Mouse (Mus musculus): ENCODE results near the gene Usp19. TPM values are rescaled to one million over a fixed set of nuclear protein-coding genes. Genes with fewer than 3 reads are reported as not detected.

The Usp19 gene
- 131 and 138 TPM in 2 replicates for polyA plus RNA-seq (2012; rRNA removed)

DNA sequence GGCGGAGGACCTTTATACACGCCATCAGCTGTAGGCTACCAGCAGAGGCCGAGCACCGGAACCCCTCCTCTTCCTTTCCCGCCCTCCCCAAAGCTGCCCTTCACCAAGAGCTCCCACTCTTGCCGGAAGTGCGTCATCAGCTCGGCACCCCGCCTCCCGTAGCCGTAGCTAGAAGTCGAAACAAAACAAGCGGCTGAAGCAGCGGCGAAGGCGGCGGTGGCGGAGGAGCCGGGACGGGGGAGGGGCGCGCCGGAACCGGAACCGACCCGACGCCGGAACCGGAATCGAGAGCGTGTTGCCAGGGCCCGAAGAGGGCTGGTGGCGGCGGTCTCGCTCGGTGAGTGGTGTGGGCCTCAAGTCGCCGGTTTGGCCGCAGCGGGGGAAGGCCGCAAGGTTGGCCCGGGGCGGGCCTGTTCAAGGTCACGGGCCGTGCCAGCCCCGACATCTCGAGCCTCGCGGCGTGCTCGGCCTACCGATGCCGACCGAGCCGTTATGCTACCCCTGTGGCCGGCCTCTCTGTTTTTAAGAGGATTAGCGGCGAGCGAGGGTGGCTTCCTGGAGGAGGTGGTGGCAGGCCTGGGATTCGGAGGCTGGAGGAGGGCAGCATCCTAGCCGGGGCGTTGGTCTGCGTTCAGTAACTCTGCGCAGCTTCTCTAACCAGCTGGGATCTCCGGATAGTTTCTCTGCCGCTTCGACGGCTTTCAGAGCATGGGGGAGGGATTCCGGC, at the start of gene Usp19:
Usp19 (plus strand) TSS at position 44 of the 727 bp plus-strand sequence.

DNA sequence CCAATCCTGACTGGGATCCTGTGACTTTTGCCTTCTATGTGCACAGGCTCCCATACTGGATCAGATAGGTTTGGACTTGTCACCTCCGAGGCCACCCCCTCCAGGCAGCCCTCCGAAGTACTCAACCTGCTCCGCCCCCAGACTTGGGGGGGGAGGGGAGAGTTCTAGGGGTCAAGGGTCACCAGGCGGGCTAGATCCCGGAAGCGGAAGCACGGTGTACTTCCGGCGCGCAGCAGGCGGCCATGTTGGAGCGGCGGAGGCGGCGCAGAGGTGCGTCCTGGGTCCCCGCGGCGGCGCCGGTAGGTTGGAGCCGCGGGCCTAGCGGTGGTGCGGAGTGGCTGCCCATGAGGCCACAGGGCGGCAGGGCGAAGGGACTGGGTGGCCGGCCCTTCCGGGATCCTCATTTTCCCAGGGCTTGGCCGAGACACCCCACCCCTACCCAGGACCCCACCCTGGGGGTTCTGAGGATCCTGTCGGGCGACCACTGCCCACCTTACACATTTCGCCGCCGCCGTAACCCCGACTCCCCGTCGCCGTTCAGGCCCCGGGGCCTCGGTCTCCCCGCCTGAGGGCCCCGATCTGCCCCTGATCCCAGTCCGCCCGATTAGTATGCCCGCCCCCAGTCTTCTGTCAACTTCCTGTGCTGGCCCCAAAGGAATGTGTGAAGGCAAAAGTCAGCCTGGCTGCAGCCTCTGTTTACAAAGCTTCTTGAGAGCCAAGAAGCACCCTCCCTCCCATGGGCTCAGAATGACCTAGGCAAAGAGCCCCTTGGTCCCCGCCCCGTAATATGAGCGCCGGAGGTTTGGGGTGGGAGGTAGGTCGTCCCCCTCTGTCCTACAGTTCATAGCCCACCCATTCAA, 29.9 kb upstream of the Usp19 start, which contains the start of gene Ccdc71:
Ccdc71 (plus strand) TSS at position 209 of the 860 bp plus-strand sequence.

DNA sequence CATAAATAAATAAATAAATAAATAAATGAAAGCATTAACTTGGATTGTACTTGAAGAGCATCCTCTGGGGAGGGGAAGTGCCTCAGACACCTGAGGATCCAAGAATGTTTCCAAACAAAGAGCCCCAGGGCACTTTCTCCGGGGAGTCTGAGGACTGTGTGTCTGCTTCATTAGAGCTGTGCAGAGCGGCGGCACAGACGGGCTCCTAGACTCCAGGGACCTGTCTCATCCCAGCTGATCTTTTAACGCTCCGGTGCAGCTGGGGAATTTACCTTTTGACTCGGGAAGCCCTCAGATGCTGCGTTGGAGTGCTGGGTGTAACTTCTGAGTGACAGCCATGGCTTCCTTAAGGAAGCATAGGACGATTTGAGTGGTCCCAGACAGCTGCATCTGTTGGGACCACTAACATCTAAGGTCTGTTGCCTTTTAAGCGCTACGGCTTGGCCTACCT, 29.2 kb upstream of the Usp19 start, which contains the start of gene Klhdc8b:
Klhdc8b (minus strand) TSS at position 401 of the 451 bp plus-strand sequence.

DNA sequence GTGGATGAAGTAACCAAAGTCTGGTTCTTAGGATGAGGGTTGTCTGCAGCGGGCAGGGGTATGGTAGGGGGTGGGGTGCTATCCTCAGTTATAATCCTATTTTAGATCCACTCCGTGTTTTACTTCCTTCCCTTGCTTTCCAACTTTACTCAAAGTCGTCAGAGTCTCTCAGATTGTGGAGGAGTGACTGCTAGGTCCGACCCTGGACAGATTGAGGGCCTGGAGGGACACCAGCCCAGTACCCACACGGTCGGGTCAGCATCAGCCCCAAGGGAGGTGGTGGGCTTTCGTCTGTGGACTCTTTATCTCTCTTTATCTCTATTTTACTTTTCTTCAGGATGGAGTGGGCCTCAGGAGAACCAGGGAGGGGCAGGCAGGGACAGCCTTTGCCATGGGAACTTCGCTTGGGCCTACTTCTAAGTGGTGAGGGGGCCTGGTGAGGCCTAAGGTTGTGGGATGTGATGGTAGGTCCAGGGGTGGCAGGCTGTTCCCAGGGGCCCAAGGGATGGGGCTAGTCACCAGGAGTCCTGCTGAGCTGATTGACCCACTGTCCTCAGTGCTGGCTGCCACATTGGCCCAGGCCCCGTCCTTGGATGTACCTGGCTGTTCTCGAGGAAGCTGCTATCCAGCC, 10.6 kb upstream of the Usp19 start, which contains the start of gene Lamb2:
Lamb2 (plus strand) TSS at position 16 of the 631 bp plus-strand sequence.

DNA sequence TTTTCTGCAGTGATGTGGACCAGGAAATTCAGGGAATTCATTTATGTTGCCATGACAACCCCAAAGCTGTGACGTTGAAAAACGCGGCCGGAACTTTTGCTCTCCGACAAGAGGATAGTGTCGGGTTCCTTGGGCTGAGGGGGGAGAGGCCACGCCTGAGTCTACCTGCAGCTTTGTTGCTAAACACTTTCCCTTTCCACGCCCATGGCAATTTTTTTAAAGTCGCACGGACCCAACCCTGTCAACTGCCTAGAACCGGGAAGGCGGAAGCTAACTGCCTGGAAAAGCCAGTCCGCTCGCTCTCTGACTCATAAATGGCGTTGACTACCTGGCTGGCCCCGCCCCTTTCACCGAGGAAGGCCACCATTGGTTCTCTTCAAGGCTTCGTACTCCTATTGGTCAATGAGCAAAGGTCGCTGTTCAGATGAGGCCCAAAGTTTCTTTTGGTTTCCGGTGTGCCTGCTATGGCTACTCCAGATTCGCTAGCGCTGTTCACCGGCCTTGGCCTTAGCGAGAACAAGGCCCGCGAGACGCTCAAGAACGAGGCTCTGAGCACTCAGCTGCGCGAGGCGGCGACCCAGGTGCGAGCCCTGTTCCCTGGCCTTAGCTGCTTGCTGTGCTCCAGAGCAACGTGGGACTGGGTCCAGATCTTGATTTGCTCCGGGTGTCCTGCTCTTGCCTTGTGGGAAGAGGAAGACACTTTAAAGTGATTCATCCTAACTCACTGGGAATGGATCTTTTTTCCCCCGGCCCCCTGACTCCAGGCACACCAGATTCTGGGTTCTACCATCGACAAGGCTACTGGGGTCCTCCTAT, 17.4 kb downstream of the Usp19 start, which contains the start of gene Qars:
Qars (plus strand) TSS at position 88 of the 816 bp plus-strand sequence.

DNA sequence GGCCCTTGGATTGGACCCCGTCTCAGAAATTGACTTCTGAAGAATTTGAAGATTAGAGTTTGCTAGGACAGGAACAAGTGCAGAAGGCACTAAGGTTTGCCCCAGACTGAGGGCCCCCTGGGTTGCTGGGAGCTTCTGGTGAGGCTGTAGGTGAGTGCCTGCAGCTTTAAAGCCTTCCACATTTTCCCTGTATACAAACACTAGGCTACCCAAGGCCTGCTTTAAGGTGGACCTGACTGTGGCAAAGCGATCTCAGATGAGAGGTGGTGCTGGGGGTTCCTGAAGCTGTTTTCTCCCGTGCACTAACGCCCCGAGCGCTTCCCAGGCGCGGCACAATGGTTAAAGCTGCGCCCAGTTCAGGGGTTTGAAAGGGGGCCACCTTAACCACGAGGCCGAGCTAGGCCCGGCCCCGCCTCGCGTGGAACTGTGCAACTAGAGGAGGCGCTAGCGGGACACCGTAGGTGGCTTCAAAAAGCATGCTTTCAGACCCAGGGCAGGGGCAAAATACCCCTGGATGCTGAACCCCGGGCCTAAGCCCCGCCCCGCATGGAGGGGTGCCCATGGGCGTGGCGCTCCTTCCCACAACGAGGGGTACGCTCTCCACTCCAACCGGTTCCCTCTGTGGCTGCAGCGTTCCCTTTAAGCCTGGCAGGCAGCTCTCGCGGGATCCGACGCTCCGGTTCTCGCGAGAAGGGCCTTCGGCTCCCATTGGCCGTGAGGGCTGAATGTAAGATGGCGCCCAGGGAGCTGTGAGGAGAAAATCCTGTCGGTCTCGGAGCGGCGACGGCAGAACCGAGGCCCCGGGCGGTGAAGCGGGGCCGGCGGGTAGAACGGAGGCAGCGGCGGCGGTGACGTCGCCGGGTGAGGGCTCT, 26.2 kb downstream of the Usp19 start, which contains the start of gene Qrich1:
Qrich1 (plus strand) TSS at position 427 of the 872 bp plus-strand sequence.

Other genes starting within 250 kb of the Usp19 start
- 33.7 and 34.6 TPM in 2 replicates for gene Dag1, start 226.6 kb upstream of the Usp19 start, polyA plus RNA-seq (2012; rRNA removed)
- 104 and 128 TPM in 2 replicates for gene Nicn1, start 200.2 kb upstream of the Usp19 start, polyA plus RNA-seq (2012; rRNA removed)
- gene Amt, start 193.7 kb upstream of the Usp19 start, polyA plus RNA-seq (2012; rRNA removed), result 62.3 and 64.8 TPM in 2 replicates
- 143 and 147 TPM in 2 replicates for gene Rhoa, start 184.5 kb upstream of the Usp19 start, polyA plus RNA-seq (2012; rRNA removed)
- gene Tcta, start 184.4 kb upstream of the Usp19 start, polyA plus RNA-seq (2012; rRNA removed), result 34.3 and 38.3 TPM in 2 replicates
- gene Gpx1, start 151.7 kb upstream of the Usp19 start, polyA plus RNA-seq (2012; rRNA removed), result 311 and 335 TPM in 2 replicates
- 124 and 135 TPM in 2 replicates for gene Usp4, start 142.7 kb upstream of the Usp19 start, polyA plus RNA-seq (2012; rRNA removed)
- gene 1700102P08Rik, start 97.8 kb upstream of the Usp19 start, polyA plus RNA-seq (2012; rRNA removed), result 3.3 and 3.5 TPM in 2 replicates
- gene Ccdc36, start 62.1 kb upstream of the Usp19 start, polyA plus RNA-seq (2012; rRNA removed), result 2.2 and 2.7 TPM in 2 replicates
- gene BC048562, start 54.1 kb upstream of the Usp19 start, polyA plus RNA-seq (2012; rRNA removed), result not detected in 2 replicates
- 32.4 and 35.2 TPM in 2 replicates for gene Ccdc71, start 30.1 kb upstream of the Usp19 start, polyA plus RNA-seq (2012; rRNA removed)
- gene Klhdc8b, start 29.0 kb upstream of the Usp19 start, polyA plus RNA-seq (2012; rRNA removed), result 67.4 and 67.8 TPM in 2 replicates
- gene Lamb2, start 10.9 kb upstream of the Usp19 start, polyA plus RNA-seq (2012; rRNA removed), result 25.1 and 35.7 TPM in 2 replicates
- 120 and 140 TPM in 2 replicates for gene Qars, start 17.1 kb downstream of the Usp19 start, polyA plus RNA-seq (2012; rRNA removed)
- gene Qrich1, start 26.2 kb downstream of the Usp19 start, polyA plus RNA-seq (2012; rRNA removed), result 135 and 137 TPM in 2 replicates
- gene Impdh2, start 69.7 kb downstream of the Usp19 start, polyA plus RNA-seq (2012; rRNA removed), result 131 and 132 TPM in 2 replicates
- 59.9 and 60.6 TPM in 2 replicates for gene Ndufaf3, start 76.8 kb downstream of the Usp19 start, polyA plus RNA-seq (2012; rRNA removed)
- gene Dalrd3, start 79.3 kb downstream of the Usp19 start, polyA plus RNA-seq (2012; rRNA removed), result 277 and 285 TPM in 2 replicates
- 260 and 264 TPM in 2 replicates for gene Wdr6, start 88.1 kb downstream of the Usp19 start, polyA plus RNA-seq (2012; rRNA removed)
- 35.4 and 35.5 TPM in 2 replicates for gene P4htm, start 107.1 kb downstream of the Usp19 start, polyA plus RNA-seq (2012; rRNA removed)
- 42.5 and 42.6 TPM in 2 replicates for gene Arih2, start 158.8 kb downstream of the Usp19 start, polyA plus RNA-seq (2012; rRNA removed)
- 22.7 and 22.8 TPM in 2 replicates for gene Slc25a20, start 171.5 kb downstream of the Usp19 start, polyA plus RNA-seq (2012; rRNA removed)
- gene Prkar2a, start 198.7 kb downstream of the Usp19 start, polyA plus RNA-seq (2012; rRNA removed), result 35.0 and 38.6 TPM in 2 replicates